Mouse (Mus musculus) G1E (cell line): ENCODE data around the gene Schip1.

ENCODE experiments used
- CTCF ChIP-seq: IDR thresholded peaks from 2 replicates; pipeline ENCODE4 v1.5.1; 2012; ENCODE audit warnings: low read depth, low read length, inconsistent platforms, mixed read lengths
- GATA1 ChIP-seq: IDR thresholded peaks from 2 replicates; pipeline ENCODE4 v1.6.1; 2012; ENCODE audit warnings: borderline replicate concordance, low read length, inconsistent platforms, mixed read lengths
- TAL1 ChIP-seq: conservative IDR thresholded peaks from 2 replicates; pipeline ENCODE4 v1.6.1; 2012; ENCODE audit warnings: low read depth, low read length, inconsistent platforms, mixed read lengths

DNA sequence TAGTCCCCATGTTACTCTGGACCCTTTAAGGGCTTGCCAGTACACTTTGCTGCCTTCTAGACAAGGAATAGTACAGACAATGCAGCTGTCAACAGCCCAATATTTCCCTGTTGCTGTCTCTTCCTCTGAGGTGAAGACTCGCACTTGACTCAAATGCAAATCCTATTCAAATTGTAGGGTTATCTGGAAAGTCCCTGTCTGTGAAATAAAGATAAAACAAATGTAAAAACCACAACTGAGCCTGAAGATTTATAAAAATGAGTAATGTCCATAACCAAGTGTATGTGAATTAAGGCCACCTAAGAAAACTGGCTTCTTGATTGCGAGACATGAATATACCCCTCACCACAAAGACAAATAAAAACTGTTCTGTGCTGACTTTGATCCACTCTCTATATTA is 175.3 kb downstream of the Schip1 start:
- TF ChIP-seq CTCF: no peak
- no peak for TF ChIP-seq TAL1
- no peak for TF ChIP-seq GATA1
